26 mouse cellular contexts compared by ENCODE assay signal in genomic region chr10:91267886-91268285, GRCm38 (mm10).
DNase-seq lines count a peak whose midpoint lies in the region; ATAC-seq lines count a peak whose summit lies in the region.
"Had no signal": no experiment of that assay in that cellular context is flagged by ENCODE, and none has a peak within 500 bp of the region (broad histone marks: within the 10 kb centered on the region; RNA-seq: fewer than 3 reads in every experiment).

No protein-coding gene starts in this region.

- WGBS in heart, embryonic 11.5 days (ENCODE audit: insufficient replicate concordance): 70% methylated on average over 6 of the region's 6 CpGs
- WGBS in intestine, embryonic 16.5 days: 91% methylated on average over 6 of the region's 6 CpGs

- H3K36me3 ChIP-seq in heart, embryonic 11.5 days (ENCODE audit: control insufficient read depth, insufficient read depth, low read length): no peaks in the 10 kb centered on the region
- H3K36me3 ChIP-seq in intestine, embryonic 16.5 days (ENCODE audit: control insufficient read depth, insufficient read depth, low read length): no peaks in the 10 kb centered on the region
- H3K36me3 ChIP-seq: embryonic facial prominence, embryonic 10.5 days; forebrain, embryonic 15.5 days; heart, embryonic 15.5 days; limb, embryonic 13.5 days; liver, embryonic 13.5 days; lung, embryonic 15.5 days had no signal

- no peak overlapping the region for H3K4me3 ChIP-seq in heart, embryonic 11.5 days (ENCODE audit: low read depth, low read length)
- no peak overlapping the region for H3K4me3 ChIP-seq in intestine, embryonic 16.5 days (ENCODE audit: low read length)
- H3K4me3 ChIP-seq: embryonic facial prominence, embryonic 10.5 days; forebrain, embryonic 15.5 days; heart, embryonic 15.5 days; layer of hippocampus, adult 2 months; limb, embryonic 13.5 days; liver, embryonic 13.5 days; lung, embryonic 15.5 days had no signal

- no peaks in the 10 kb centered on the region for H3K4me1 ChIP-seq in heart, embryonic 11.5 days (ENCODE audit: control insufficient read depth, insufficient read depth, low read length)
- H3K4me1 ChIP-seq in intestine, embryonic 16.5 days (ENCODE audit: control insufficient read depth, insufficient read depth, low read length): peaks cover 4% of the 10 kb centered on the region; the same call in 1 of the 2 replicates

- H3K4me2 ChIP-seq in heart, embryonic 11.5 days: no peak overlapping the region
- no peak overlapping the region for H3K4me2 ChIP-seq in intestine, embryonic 16.5 days (ENCODE audit: low read depth, low read length)
- H3K4me2 ChIP-seq: forebrain, embryonic 15.5 days; heart, embryonic 15.5 days; hindbrain, embryonic 14.5 days; limb, embryonic 13.5 days; liver, embryonic 13.5 days; lung, embryonic 15.5 days; midbrain, embryonic 11.5 days had no signal

- no peak overlapping the region for H3K27ac ChIP-seq in heart, embryonic 11.5 days (ENCODE audit: low read depth, low read length)
- H3K27ac ChIP-seq in intestine, embryonic 16.5 days (ENCODE audit: low read length): no peak overlapping the region
- H3K27ac ChIP-seq: embryonic facial prominence, embryonic 10.5 days; forebrain, embryonic 15.5 days; heart, embryonic 15.5 days; hindbrain, embryonic 14.5 days; layer of hippocampus, adult 2 months; limb, embryonic 13.5 days; liver, embryonic 13.5 days; lung, embryonic 15.5 days; stomach, postnatal 0 days had no signal

- H3K9me3 ChIP-seq in heart, embryonic 11.5 days (replicated peaks; ENCODE audit: control insufficient read depth, low read length): no peaks in the 10 kb centered on the region
- H3K9me3 ChIP-seq in intestine, embryonic 16.5 days (ENCODE audit: control insufficient read depth, low read length): no peaks in the 10 kb centered on the region
- H3K9me3 ChIP-seq: embryonic facial prominence, embryonic 10.5 days; forebrain, embryonic 15.5 days; heart, embryonic 15.5 days; limb, embryonic 13.5 days; liver, embryonic 13.5 days; lung, embryonic 15.5 days had no signal

- no peaks in the 10 kb centered on the region for H3K27me3 ChIP-seq in heart, embryonic 11.5 days (ENCODE audit: control insufficient read depth, insufficient read depth, low read length)
- no peaks in the 10 kb centered on the region for H3K27me3 ChIP-seq in intestine, embryonic 16.5 days (replicated peaks; ENCODE audit: control insufficient read depth, insufficient read depth, low read length)
- H3K27me3 ChIP-seq: forebrain, embryonic 15.5 days; heart, embryonic 15.5 days; limb, embryonic 13.5 days; liver, embryonic 13.5 days; lung, embryonic 15.5 days had no signal

- intact Hi-C loops in heart, postnatal 25 days (cut with DNase I): no loop called here

- ATAC-seq in heart, embryonic 11.5 days (replicated peaks; ENCODE audit: insufficient number of reproducible peaks, low FRiP score, low TSS enrichment): no peak
- no peak for ATAC-seq in intestine, embryonic 16.5 days
- ATAC-seq: forebrain, embryonic 15.5 days; inflammation-experienced regulatory T-cells, adult 6 months had no signal

- peak; percentile 98 for DNase-seq in heart, adult 11 months
- DNase-seq in lung, adult 18-20 months: peak; percentile 32 to 37
- no peak for DNase-seq in lung, postnatal 10 days
- peak; percentile 44 to 73 for DNase-seq in heart, adult 9 months (ENCODE audit: low spot score in 2 of 2)
- DNase-seq in heart, postnatal 25 days (ENCODE audit: low spot score): peak; percentile 57
- no peak for DNase-seq in thymus, postnatal 10 days (ENCODE audit: low spot score in 2 of 2)
- DNase-seq: adrenal gland, postnatal 36 days; cerebellum, adult 11-12 months; cerebellum, postnatal 10 days; gastrocnemius, postnatal 25 days; kidney, adult 8-10 months; kidney, postnatal 10 days; liver, embryonic 13.5 days; thymus, postnatal 36 days had no signal

- H3K9ac ChIP-seq in heart, embryonic 11.5 days (ENCODE audit: low read depth, low read length): no peak overlapping the region
- no peak overlapping the region for H3K9ac ChIP-seq in intestine, embryonic 16.5 days (ENCODE audit: low read depth, low read length)
- H3K9ac ChIP-seq: forebrain, embryonic 15.5 days; heart, embryonic 15.5 days; hindbrain, embryonic 14.5 days; limb, embryonic 13.5 days; liver, embryonic 13.5 days; lung, embryonic 15.5 days had no signal

Comparison
In these comparisons a context has a peak if more than half of its experiments do, and no peak if none do; other contexts are left out.
1. DNase-seq: peak in heart, adult 11 months (single experiment), lung, adult 18-20 months (2 of 2), heart, adult 9 months (2 of 2) and heart, postnatal 25 days (single experiment); none in lung, postnatal 10 days (single experiment) and thymus, postnatal 10 days (0 of 2).